Mouse (Mus musculus) limb, embryonic 12.5 days (tissue): ENCODE measurements around the gene Them5. TPM values are rescaled to one million over a fixed set of nuclear protein-coding genes. Genes with fewer than 3 reads are reported as not detected.
A peak's percentile ranks its signal among the peaks of the same experiment; 100 is the strongest.

Experiments
- ATAC-seq: fragments of 200-750 bp; cut with Nextera tagmentation; 2 replicates; pipeline ENCODE4 v1.8.0; 2017; ENCODE audit warnings: low read depth, moderate TSS enrichment; ENCODE audit not compliant: insufficient number of reproducible peaks, insufficient read depth, low FRiP score, low TSS enrichment
- H3K27ac ChIP-seq: fragments of 300-500 bp; sonication (generic); 2 replicates; pipeline ENCODE4 v1.5.1; 2016; ENCODE audit warnings: mild to moderate bottlenecking, moderate library complexity
- H3K27me3 ChIP-seq: fragments of 300-500 bp; sonication (generic); 2 replicates; pipeline ENCODE4 v1.6.1; 2016; ENCODE audit warnings: mild to moderate bottlenecking, moderate library complexity
- H3K36me3 ChIP-seq: fragments of 300-500 bp; sonication (generic); 2 replicates; pipeline ENCODE4 v1.6.1; 2016; ENCODE audit warnings: mild to moderate bottlenecking, moderate library complexity
- H3K4me1 ChIP-seq: fragments of 300-500 bp; sonication (generic); replicated peaks from 2 replicates; pipeline ENCODE4 v1.6.1; 2016
- H3K4me2 ChIP-seq: fragments of 300-500 bp; sonication (generic); 2 replicates; pipeline ENCODE4 v1.6.1; 2016; ENCODE audit warnings: mild to moderate bottlenecking, moderate library complexity
- H3K4me3 ChIP-seq: fragments of 300-500 bp; sonication (generic); replicated peaks from 2 replicates; pipeline ENCODE4 v1.5.1; 2016; ENCODE audit warnings: mild to moderate bottlenecking
- H3K9ac ChIP-seq: fragments of 300-500 bp; sonication (generic); replicated peaks from 2 replicates; pipeline ENCODE4 v1.6.1; 2016; ENCODE audit warnings: mild to moderate bottlenecking, moderate library complexity
- H3K9me3 ChIP-seq: fragments of 300-500 bp; sonication (generic); 2 replicates; pipeline ENCODE4 v1.6.1; 2016; ENCODE audit warnings: mild to moderate bottlenecking, moderate library complexity
- WGBS: fragments of 180-500 bp; shearing (Covaris S2); methylation state at CpG from one replicate; pipeline ENCODE4 v1.1.7; 2016; 5-methylcytosine and 5-hydroxymethylcytosine counted together
- polyA plus RNA-seq: library from polyadenylated mRNA; unstranded; fragments of >200 nt; fragmentation: Nextera tagmentation; extraction: Ambion mirVana; gene quantifications from 2 replicates; pipeline ENCODE4 v1.2.1, GENCODE M21; 2016

Gene Them5
- polyA plus RNA-seq, 1 experiment from 2014 or later = 0.28 TPM

- H3K36me3 ChIP-seq = no peaks in the 10 kb centered on the region
- no peaks in the 10 kb centered on the region for H3K9me3 ChIP-seq
- peaks cover 32% of the 10 kb centered on the region for H3K27me3 ChIP-seq
- peaks cover 25% of the 10 kb centered on the region for H3K4me1 ChIP-seq
- no peak overlapping the region for H3K27ac ChIP-seq
- H3K4me3 ChIP-seq = 0 out of 2 replicates have a peak overlapping the region, but pooled peaks have one; percentile 15
- peak overlapping the region; percentile 45 for H3K4me2 ChIP-seq
- no peak for ATAC-seq
- H3K9ac ChIP-seq = no peak overlapping the region
- 3% methylated on average over 11 of the region's 11 CpGs for WGBS
Observed at GRCm38 (mm10) chr3:94371637-94372036, 29.7 kb downstream of the Them5 start.

- ATAC-seq = no peak
- peaks cover 35% of the 10 kb centered on the region for H3K27me3 ChIP-seq
- H3K9me3 ChIP-seq = no peaks in the 10 kb centered on the region
- whole genome bisulfite sequencing = 0% methylated on average over 3 of the region's 3 CpGs
- peak overlapping the region; percentile 45 for H3K4me2 ChIP-seq
- 0 out of 2 replicates have a peak overlapping the region, but pooled peaks have one; percentile 15 for H3K4me3 ChIP-seq
- H3K4me1 ChIP-seq = peaks cover 29% of the 10 kb centered on the region
- H3K9ac ChIP-seq = no peak overlapping the region
- no peak overlapping the region for H3K27ac ChIP-seq
- H3K36me3 ChIP-seq = no peaks in the 10 kb centered on the region
Observed at GRCm38 (mm10) chr3:94372038-94372437, 30.1 kb downstream of the Them5 start.

GRCm38 (mm10) chr3:94372641-94373040, 30.7 kb downstream of the Them5 start, which contains the start of gene Rorc:
TSS of gene Rorc (plus strand) at chr3:94372794.
- Histone ChIP-seq H3K9me3 (no peaks in the 10 kb centered on the region), H3K27ac (no peak within 1 kb of the TSS), H3K4me1 (peaks cover 33% of the 10 kb centered on the region), H3K4me2 (peak within 1 kb of the TSS; percentile 57), H3K4me3 (peak within 1 kb of the TSS; percentile 26), H3K36me3 (no peaks in the 10 kb centered on the region), H3K27me3 (peaks cover 35% of the 10 kb centered on the region), H3K9ac (peak within 1 kb of the TSS; percentile 40)
- no peak for ATAC-seq
- 16% methylated on average over 5 of the region's 5 CpGs for WGBS

GRCm38 (mm10) chr3:94373090-94373489, 31.2 kb downstream of the Them5 start:
- H3K27ac ChIP-seq = no peak overlapping the region
- no peaks in the 10 kb centered on the region for H3K9me3 ChIP-seq

GRCm38 (mm10) chr3:94373597-94374011, 31.7 kb downstream of the Them5 start:
- Histone ChIP-seq H3K4me2 (peak overlapping the region; percentile 57), H3K36me3 (no peaks in the 10 kb centered on the region), H3K9ac (peak overlapping the region; percentile 40), H3K27ac (no peak overlapping the region), H3K4me1 (peaks cover 33% of the 10 kb centered on the region), H3K4me3 (peak overlapping the region; percentile 26), H3K9me3 (no peaks in the 10 kb centered on the region), H3K27me3 (peaks cover 35% of the 10 kb centered on the region)
- ATAC-seq = peak; percentile 22; the same call in 1 of the 2 replicates
- 6% methylated on average over 5 of the region's 5 CpGs for WGBS

More at GRCm38 (mm10) chr3:94373090-94373489, 31.2 kb downstream of the Them5 start:
- H3K27me3 ChIP-seq = peaks cover 35% of the 10 kb centered on the region
- no peaks in the 10 kb centered on the region for H3K36me3 ChIP-seq
- H3K4me3 ChIP-seq = peak overlapping the region; percentile 26
- H3K4me1 ChIP-seq = peaks cover 33% of the 10 kb centered on the region
- peak overlapping the region; percentile 40 for H3K9ac ChIP-seq
- ATAC-seq = no peak
- 2% methylated on average over 10 of the region's 10 CpGs for WGBS
- H3K4me2 ChIP-seq = peak overlapping the region; percentile 57

- Histone ChIP-seq H3K4me2 (no peak overlapping the region), H3K27me3 (peaks cover 35% of the 10 kb centered on the region), H3K36me3 (no peaks in the 10 kb centered on the region), H3K4me3 (no peak overlapping the region), H3K9me3 (no peaks in the 10 kb centered on the region), H3K27ac (no peak overlapping the region), H3K4me1 (peaks cover 33% of the 10 kb centered on the region), H3K9ac (no peak overlapping the region)
- no peak for ATAC-seq
Observed at GRCm38 (mm10) chr3:94374636-94375035, 32.7 kb downstream of the Them5 start.

GRCm38 (mm10) chr3:94375146-94375545, 33.2 kb downstream of the Them5 start:
- H3K4me2 ChIP-seq = no peak overlapping the region
- 78% methylated on average over 2 of the region's 2 CpGs for WGBS
- ATAC-seq = no peak
- H3K4me1 ChIP-seq = peaks cover 33% of the 10 kb centered on the region
- no peak overlapping the region for H3K27ac ChIP-seq
- no peak overlapping the region for H3K9ac ChIP-seq
- no peaks in the 10 kb centered on the region for H3K9me3 ChIP-seq
- H3K4me3 ChIP-seq = no peak overlapping the region
- H3K27me3 ChIP-seq = peaks cover 35% of the 10 kb centered on the region
- H3K36me3 ChIP-seq = no peaks in the 10 kb centered on the region

- no peak for ATAC-seq
- Histone ChIP-seq H3K36me3 (no peaks in the 10 kb centered on the region), H3K27me3 (peaks cover 35% of the 10 kb centered on the region), H3K4me1 (peaks cover 35% of the 10 kb centered on the region), H3K9me3 (no peaks in the 10 kb centered on the region), H3K4me3 (no peak overlapping the region), H3K27ac (no peak overlapping the region), H3K9ac (no peak overlapping the region), H3K4me2 (no peak overlapping the region)
- WGBS = 38% methylated on average over 5 of the region's 5 CpGs
Observed at GRCm38 (mm10) chr3:94375861-94376260, 34.0 kb downstream of the Them5 start.

GRCm38 (mm10) chr3:94377028-94377923, 35.4 kb downstream of the Them5 start:
- Histone ChIP-seq H3K9ac (no peak overlapping the region), H3K36me3 (no peaks in the 10 kb centered on the region), H3K9me3 (no peaks in the 10 kb centered on the region), H3K4me2 (peak overlapping the region; percentile 6; the same call in 1 of the 2 replicates), H3K4me3 (no peak overlapping the region), H3K27me3 (peaks cover 32% of the 10 kb centered on the region), H3K27ac (no peak overlapping the region), H3K4me1 (peaks cover 25% of the 10 kb centered on the region)
- ATAC-seq = no peak
- 12% methylated on average over 13 of the region's 13 CpGs for WGBS

- H3K9ac ChIP-seq = no peak overlapping the region
- no peak overlapping the region for H3K27ac ChIP-seq
- 25% methylated on average over 9 of the region's 9 CpGs for WGBS
Observed at GRCm38 (mm10) chr3:94379831-94380510, 38.1 kb downstream of the Them5 start.

GRCm38 (mm10) chr3:94382308-94382707, 40.4 kb downstream of the Them5 start:
- WGBS = 62% methylated on average over 5 of the region's 5 CpGs
- H3K4me1 ChIP-seq = peaks cover 3% of the 10 kb centered on the region

More at GRCm38 (mm10) chr3:94379831-94380510, 38.1 kb downstream of the Them5 start:
- Histone ChIP-seq H3K27me3 (peaks cover 15% of the 10 kb centered on the region; the same call in 1 of the 2 replicates), H3K4me2 (no peak overlapping the region), H3K4me1 (peaks cover 10% of the 10 kb centered on the region), H3K9me3 (no peaks in the 10 kb centered on the region), H3K36me3 (no peaks in the 10 kb centered on the region), H3K4me3 (no peak overlapping the region)
- ATAC-seq = no peak

More at GRCm38 (mm10) chr3:94382308-94382707, 40.4 kb downstream of the Them5 start:
- H3K4me2 ChIP-seq = no peak overlapping the region
- no peak overlapping the region for H3K4me3 ChIP-seq
- H3K9ac ChIP-seq = no peak overlapping the region
- ATAC-seq = no peak
- H3K9me3 ChIP-seq = no peaks in the 10 kb centered on the region
- H3K27me3 ChIP-seq = 0 out of 2 replicates have a peak, but pooled peaks cover 5% of the 10 kb centered on the region
- H3K36me3 ChIP-seq = no peaks in the 10 kb centered on the region
- H3K27ac ChIP-seq = no peak overlapping the region
